Mouse (Mus musculus): ENCODE measurements around the gene Uhrf1. TPM values are rescaled to one million over a fixed set of nuclear protein-coding genes. Genes with fewer than 3 reads are reported as not detected.

Gene Uhrf1
- total and polyA plus RNA-seq, 3 experiments, result 161 to 220 (median 184) TPM

DNA sequence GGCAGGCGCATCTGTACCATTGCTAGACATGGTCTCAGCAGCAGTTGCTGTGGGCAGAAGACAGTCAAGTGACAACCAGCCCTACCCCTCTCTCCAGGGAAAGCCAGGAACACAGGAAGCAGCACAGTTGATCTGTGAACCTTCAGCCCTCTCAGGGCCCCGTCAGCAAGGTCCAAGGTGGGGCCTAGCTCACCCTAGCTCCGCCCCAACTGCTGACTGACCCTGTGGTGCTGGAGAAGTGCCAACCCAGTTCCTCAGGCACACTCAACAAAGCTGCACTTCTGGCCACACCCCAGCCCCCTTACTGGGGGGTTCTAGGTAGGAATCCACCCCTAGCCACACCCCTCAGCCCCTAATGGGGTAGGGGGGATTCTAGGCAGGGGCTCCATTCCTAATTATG, 15.3 kb upstream of the Uhrf1 start:
- H3K4me1 ChIP-seq (ENCODE audit: control insufficient read depth in 1 of 2, insufficient read depth in 2 of 2), result peaks cover 21 to 53% of the 10 kb centered on the region in 2 experiments
- H3K9ac ChIP-seq (ENCODE audit: insufficient read depth, low read depth), result no peak overlapping the region
- H3K9me3 ChIP-seq (replicated peaks; ENCODE audit: low read length), result no peaks in the 10 kb centered on the region
- H3K4me2 ChIP-seq (ENCODE audit: insufficient read depth, low read depth, poor library complexity, severe bottlenecking), result no peak overlapping the region
- no peak overlapping the region for H3K27ac ChIP-seq (ENCODE audit: insufficient read depth, low read depth)
- no peaks in the 10 kb centered on the region for H3K79me2 ChIP-seq (replicated peaks; ENCODE audit: control insufficient read depth, extremely low read depth, insufficient read depth, poor library complexity, severe bottlenecking)
- in situ Hi-C loops (cut with MboI; ENCODE audit: low pct_ligation_motif_present, low pct_unique_long_range_greater_than_20kb, low sequenced_read_pairs) (no loop called here), dilution Hi-C loops (cut with MboI; ENCODE audit: extremely low pct_ligation_motif_present, extremely low pct_unique_long_range_greater_than_20kb, low sequenced_read_pairs) (no loop called here)
- DNase-seq (ENCODE audit: extremely low read depth), result no peak
- H3K27me3 ChIP-seq (replicated peaks), result no peaks in the 10 kb centered on the region
- H3K36me3 ChIP-seq (replicated peaks in 1 of 2; ENCODE audit: control insufficient read depth in 1 of 2, insufficient read depth in 1 of 2, low read length in 1 of 2), result peaks cover 32 to 44% of the 10 kb centered on the region in 2 experiments
- peak overlapping the region in 1 of 3 experiments; percentile 4 for H3K4me3 ChIP-seq (replicated peaks in 1 of 3; ENCODE audit: low read depth in 2 of 3, low read length in 2 of 3, poor library complexity in 1 of 3)
- TF ChIP-seq USF1 (IDR thresholded peaks at IDR 0.05; ENCODE audit: low read depth, low read length) (no peak), TCF12 (IDR thresholded peaks at IDR 0.05; ENCODE audit: low read depth, low read length) (no peak), JUN (IDR thresholded peaks at IDR 0.05; ENCODE audit: insufficient read depth, low read depth, low read length) (no peak), RAD21 (IDR thresholded peaks at IDR 0.05; ENCODE audit: low read depth, low read length) (no peak), CTCF (conservative IDR thresholded peaks at IDR 0.05 in 1 of 2, IDR thresholded peaks at IDR 0.05 in 1 of 2; ENCODE audit: low read depth in 2 of 2, low read length in 2 of 2) (no peak), ELF1 (IDR thresholded peaks at IDR 0.05; ENCODE audit: low read depth, low read length) (no peak), POLR2AphosphoS2 (IDR thresholded peaks at IDR 0.05; ENCODE audit: low read depth, low read length) (no peak), MXI1 (IDR thresholded peaks at IDR 0.05; ENCODE audit: low read depth, low read length) (no peak), IRF4 (IDR thresholded peaks at IDR 0.05; ENCODE audit: low read depth, low read length) (no peak), SIN3A (IDR thresholded peaks at IDR 0.05; ENCODE audit: low read length) (no peak), ZC3H11A (IDR thresholded peaks at IDR 0.05; ENCODE audit: low read depth, low read length) (no peak)

GRCm38 (mm10) chr17:56288866-56289265, 14.3 kb upstream of the Uhrf1 start:
- Histone ChIP-seq H3K4me1 (ENCODE audit: control insufficient read depth in 1 of 2, insufficient read depth in 2 of 2) (peaks cover 24 to 57% of the 10 kb centered on the region in 2 experiments), H3K27me3 (replicated peaks) (no peaks in the 10 kb centered on the region), H3K36me3 (replicated peaks in 1 of 2; ENCODE audit: control insufficient read depth in 1 of 2, insufficient read depth in 1 of 2, low read length in 1 of 2) (peaks cover 25 to 35% of the 10 kb centered on the region in 2 experiments), H3K79me2 (replicated peaks; ENCODE audit: control insufficient read depth, extremely low read depth, insufficient read depth, poor library complexity, severe bottlenecking) (no peaks in the 10 kb centered on the region), H3K4me3 (replicated peaks in 1 of 3; ENCODE audit: low read depth in 2 of 3, low read length in 2 of 3, poor library complexity in 1 of 3) (peak overlapping the region; percentile 67 to 84 (median 67)), H3K27ac (ENCODE audit: insufficient read depth, low read depth) (0 out of 2 replicates have a peak overlapping the region, but pooled peaks have one; percentile 34), H3K9me3 (replicated peaks; ENCODE audit: low read length) (no peaks in the 10 kb centered on the region), H3K9ac (ENCODE audit: insufficient read depth, low read depth) (peak overlapping the region; percentile 61; the same call in 1 of the 2 replicates), H3K4me2 (ENCODE audit: insufficient read depth, low read depth, poor library complexity, severe bottlenecking) (peak overlapping the region; percentile 77)
- TF ChIP-seq RCOR1 (conservative IDR thresholded peaks at IDR 0.05; ENCODE audit: low read depth, low read length) (no peak), ELF1 (IDR thresholded peaks at IDR 0.05; ENCODE audit: low read depth, low read length) (0 out of 2 replicates have a peak, but pooled peaks have one; percentile 18), GABPA (IDR thresholded peaks at IDR 0.05; ENCODE audit: insufficient replicate concordance, low read depth, low read length) (no peak), NRF1 (IDR thresholded peaks at IDR 0.05; ENCODE audit: low read depth, low read length) (no peak), MAFK (IDR thresholded peaks at IDR 0.05; ENCODE audit: insufficient replicate concordance, low read length) (no peak), ZC3H11A (IDR thresholded peaks at IDR 0.05; ENCODE audit: low read depth, low read length) (no peak)
- in situ Hi-C loops (cut with MboI; ENCODE audit: low pct_ligation_motif_present, low pct_unique_long_range_greater_than_20kb, low sequenced_read_pairs) (no loop called here), dilution Hi-C loops (cut with MboI; ENCODE audit: extremely low pct_ligation_motif_present, extremely low pct_unique_long_range_greater_than_20kb, low sequenced_read_pairs) (no loop called here)
- DNase-seq (ENCODE audit: extremely low read depth), result no peak
